Mouse (Mus musculus): ENCODE results near the gene Cercam.

GRCm38 (mm10) chr2:29898081-29898480 lies 29.1 kb downstream of the Cercam start:
- TF ChIP-seq EP300 (IDR thresholded peaks at IDR 0.05; ENCODE audit: insufficient read depth, low read depth, low read length) (no peak), POLR2A (IDR thresholded peaks at IDR 0.05; ENCODE audit: insufficient read depth, low read length) (no peak), CTCF (IDR thresholded peaks at IDR 0.05; ENCODE audit: low read depth, low read length) (no peak)

Data from ES-Bruce4 (cell line).